Mouse (Mus musculus) neural tube, embryonic 13.5 days (tissue): Measurements from ENCODE around the gene Defb21. TPM values are rescaled to one million over a fixed set of nuclear protein-coding genes. Genes with fewer than 3 reads are reported as not detected.

Source experiments
- ATAC-seq: fragments of 200-750 bp; cut with Nextera tagmentation; 2 replicates; pipeline ENCODE4 v1.8.0; 2017; ENCODE audit warnings: low read depth, mild to moderate bottlenecking, moderate TSS enrichment, moderate library complexity
- H3K27ac ChIP-seq: fragments of 300-500 bp; sonication (generic); replicated peaks from 2 replicates; pipeline ENCODE4 v1.5.1; 2015; ENCODE audit warnings: moderate library complexity, mild to moderate bottlenecking, inconsistent platforms
- H3K27me3 ChIP-seq: fragments of 300-500 bp; sonication (generic); 2 replicates; pipeline ENCODE4 v1.6.1; 2015; ENCODE audit warnings: mild to moderate bottlenecking, inconsistent platforms
- H3K36me3 ChIP-seq: fragments of 300-500 bp; sonication (generic); 2 replicates; pipeline ENCODE4 v1.6.1; 2015; ENCODE audit warnings: mild to moderate bottlenecking, inconsistent platforms
- H3K4me1 ChIP-seq: fragments of 300-500 bp; sonication (generic); replicated peaks from 2 replicates; pipeline ENCODE4 v1.6.1; 2015; ENCODE audit warnings: inconsistent platforms
- H3K4me2 ChIP-seq: fragments of 300-500 bp; sonication (generic); 2 replicates; pipeline ENCODE4 v1.6.1; 2015; ENCODE audit warnings: inconsistent platforms, mild to moderate bottlenecking, moderate library complexity
- H3K4me3 ChIP-seq: fragments of 300-500 bp; sonication (generic); 2 replicates; pipeline ENCODE4 v1.5.1; 2015; ENCODE audit warnings: mild to moderate bottlenecking, inconsistent platforms
- H3K9ac ChIP-seq: fragments of 300-500 bp; sonication (generic); 2 replicates; pipeline ENCODE4 v1.6.1; 2015; ENCODE audit warnings: moderate library complexity, mild to moderate bottlenecking, inconsistent platforms
- H3K9me3 ChIP-seq: fragments of 300-500 bp; sonication (generic); 2 replicates; pipeline ENCODE4 v1.6.1; 2016; ENCODE audit warnings: inconsistent platforms
- WGBS: fragments of 180-500 bp; shearing (Covaris S2); methylation state at CpG from one replicate; pipeline ENCODE4 v1.1.7; 2015; 5-methylcytosine and 5-hydroxymethylcytosine counted together
- polyA plus RNA-seq: library from polyadenylated mRNA; unstranded; fragments of >200 nt; fragmentation: Nextera tagmentation; extraction: Ambion mirVana; gene quantifications from 2 replicates; pipeline ENCODE4 v1.2.1, GENCODE M21; 2015

Gene Defb21
- polyA plus RNA-seq, 1 experiment from 2014 or later: not detected

DNA sequence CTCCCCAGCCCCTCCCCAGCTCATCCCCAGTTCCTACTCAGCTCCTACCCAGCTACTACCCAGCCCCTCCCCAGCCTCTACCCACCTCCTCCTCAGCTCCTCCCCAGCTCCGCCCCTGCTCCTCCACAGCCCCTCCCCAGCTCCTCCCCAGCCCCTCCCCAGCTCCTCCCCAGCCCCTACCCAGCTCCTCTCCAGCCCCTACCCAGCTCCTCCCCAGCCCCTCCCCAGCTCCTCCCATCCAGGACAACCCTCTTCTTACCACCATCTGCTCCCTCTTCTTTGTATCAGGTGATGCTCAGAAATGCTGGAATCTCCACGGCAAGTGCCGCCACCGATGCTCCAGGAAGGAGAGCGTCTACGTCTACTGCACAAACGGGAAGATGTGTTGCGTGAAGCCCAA is 39.6 kb downstream of the Defb21 start:
- H3K9me3 ChIP-seq: peaks cover 4% of the 10 kb centered on the region; the same call in 1 of the 2 replicates
- ATAC-seq: no peak
- H3K4me1 ChIP-seq: no peaks in the 10 kb centered on the region
- no peaks in the 10 kb centered on the region for H3K36me3 ChIP-seq
- WGBS: 30% methylated on average over 8 of the region's 8 CpGs
- no peaks in the 10 kb centered on the region for H3K27me3 ChIP-seq
- no peak overlapping the region for H3K9ac ChIP-seq
- no peak overlapping the region for H3K27ac ChIP-seq
- no peak overlapping the region for H3K4me2 ChIP-seq
- H3K4me3 ChIP-seq: no peak overlapping the region

DNA sequence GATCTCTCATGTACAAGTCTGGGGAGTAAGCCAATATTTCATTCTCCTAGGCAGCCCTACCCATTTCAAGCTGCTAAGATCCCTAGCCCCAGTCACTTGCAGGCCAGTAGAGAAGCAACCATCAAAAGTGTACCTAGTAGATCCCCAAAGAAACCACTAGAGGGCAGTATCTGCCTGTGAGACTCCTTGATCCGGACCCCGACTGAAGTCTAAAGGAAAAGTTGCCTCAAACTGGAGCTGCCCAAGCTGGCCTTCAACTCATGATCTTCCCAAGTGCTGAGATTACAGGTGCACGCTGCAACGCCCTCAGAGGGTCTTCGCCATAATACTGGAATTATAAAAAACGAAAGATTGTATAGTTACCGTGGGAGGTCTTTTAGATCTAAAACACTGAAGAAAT is 43.0 kb downstream of the Defb21 start:
- Histone ChIP-seq H3K9ac (no peak overlapping the region), H3K4me3 (no peak overlapping the region), H3K4me2 (no peak overlapping the region), H3K27ac (no peak overlapping the region), H3K36me3 (no peaks in the 10 kb centered on the region), H3K27me3 (no peaks in the 10 kb centered on the region), H3K9me3 (no peaks in the 10 kb centered on the region), H3K4me1 (no peaks in the 10 kb centered on the region)
- peak; percentile 59 for ATAC-seq
- WGBS: 9% methylated on average over 7 of the region's 7 CpGs

GRCm38 (mm10) chr2:152616470-152616869 is 43.9 kb downstream of the Defb21 start:
- no peaks in the 10 kb centered on the region for H3K9me3 ChIP-seq
- WGBS: 88% methylated on average over 6 of the region's 6 CpGs
- H3K4me1 ChIP-seq: no peaks in the 10 kb centered on the region
- H3K4me3 ChIP-seq: no peak overlapping the region
- no peak overlapping the region for H3K4me2 ChIP-seq
- no peak for ATAC-seq
- no peaks in the 10 kb centered on the region for H3K27me3 ChIP-seq
- no peaks in the 10 kb centered on the region for H3K36me3 ChIP-seq
- H3K27ac ChIP-seq: no peak overlapping the region
- H3K9ac ChIP-seq: no peak overlapping the region

DNA sequence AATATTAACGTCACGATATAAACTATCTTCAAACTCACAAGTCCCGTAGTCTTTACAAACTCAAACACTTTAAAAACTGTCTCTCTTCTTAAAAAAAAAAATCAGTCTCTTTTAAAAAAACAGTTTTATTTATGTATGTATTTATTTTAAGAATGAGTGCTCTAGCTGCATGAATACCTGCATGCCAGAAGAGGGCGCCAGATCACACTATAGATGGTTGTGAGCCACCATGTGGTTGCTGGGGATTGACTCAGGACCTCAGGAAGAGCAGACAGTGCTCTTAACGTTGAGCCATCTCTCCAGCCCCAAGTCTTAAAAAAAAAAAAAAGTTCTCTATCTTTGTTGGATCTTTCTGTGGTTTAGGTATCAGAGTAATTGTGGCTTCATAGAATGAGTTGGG is 44.8 kb downstream of the Defb21 start:
- no peak for ATAC-seq
- no peaks in the 10 kb centered on the region for H3K9me3 ChIP-seq
- WGBS: 52% methylated on average over 5 of the region's 5 CpGs

DNA sequence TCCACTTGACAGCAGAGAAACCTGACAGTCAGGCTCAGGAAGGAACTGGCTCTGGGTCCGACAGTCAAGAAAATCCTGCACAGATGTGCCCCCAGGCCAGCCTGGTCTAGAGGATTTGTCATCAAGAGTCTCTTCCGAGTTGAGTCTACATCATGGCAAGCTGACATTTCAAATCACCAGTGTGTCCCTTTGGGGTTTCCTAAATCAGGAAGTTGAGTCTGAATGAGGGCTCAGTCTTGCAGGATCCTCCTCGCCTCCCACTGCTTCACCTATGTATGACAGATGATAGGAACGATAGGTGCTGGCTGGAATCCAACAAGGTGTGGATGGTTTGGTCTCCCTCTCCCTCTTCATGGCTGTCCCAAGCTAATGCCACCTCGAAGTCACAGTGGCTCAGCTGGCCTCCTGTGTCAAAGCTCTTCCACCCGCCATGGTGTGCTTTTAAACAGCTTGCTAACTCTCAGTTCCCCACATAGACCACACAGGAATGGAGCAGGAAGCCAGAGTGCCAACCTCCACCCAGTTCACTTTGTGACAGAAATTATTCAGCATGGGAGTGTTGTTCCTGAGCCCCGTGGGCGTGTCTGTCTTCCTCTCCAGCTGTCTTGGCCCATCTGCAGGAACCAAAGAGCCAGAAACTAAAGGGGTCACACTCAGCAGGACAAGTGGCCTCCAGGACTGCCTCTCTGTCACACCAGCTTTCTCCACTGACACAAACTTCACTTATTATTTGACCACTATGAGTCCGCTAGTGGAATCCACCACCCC is 48.0 kb downstream of the Defb21 start:
- ATAC-seq: no peak
- Histone ChIP-seq H3K4me2 (no peak overlapping the region), H3K27me3 (peaks cover 16% of the 10 kb centered on the region), H3K4me3 (no peak overlapping the region), H3K9me3 (no peaks in the 10 kb centered on the region), H3K27ac (no peak overlapping the region), H3K4me1 (peaks cover 5% of the 10 kb centered on the region), H3K36me3 (no peaks in the 10 kb centered on the region), H3K9ac (no peak overlapping the region)
- 79% methylated on average over 9 of the region's 9 CpGs for WGBS

More for the DNA sequence above, 44.8 kb downstream of the Defb21 start:
- no peaks in the 10 kb centered on the region for H3K27me3 ChIP-seq
- H3K4me1 ChIP-seq: no peaks in the 10 kb centered on the region
- H3K36me3 ChIP-seq: no peaks in the 10 kb centered on the region
- H3K4me3 ChIP-seq: no peak overlapping the region
- no peak overlapping the region for H3K27ac ChIP-seq
- H3K4me2 ChIP-seq: no peak overlapping the region
- H3K9ac ChIP-seq: no peak overlapping the region

GRCm38 (mm10) chr2:152622151-152622550 is 49.6 kb downstream of the Defb21 start:
- H3K27ac ChIP-seq: no peak overlapping the region
- WGBS: 76% methylated on average over 13 of the region's 13 CpGs
- peaks cover 13% of the 10 kb centered on the region for H3K4me1 ChIP-seq
- no peak for ATAC-seq
- H3K4me3 ChIP-seq: no peak overlapping the region
- no peaks in the 10 kb centered on the region for H3K36me3 ChIP-seq
- H3K27me3 ChIP-seq: peaks cover 32% of the 10 kb centered on the region
- no peaks in the 10 kb centered on the region for H3K9me3 ChIP-seq
- no peak overlapping the region for H3K4me2 ChIP-seq
- no peak overlapping the region for H3K9ac ChIP-seq

- Histone ChIP-seq H3K4me2 (no peak within 1 kb of the TSS), H3K4me1 (peaks cover 17% of the 10 kb centered on the region), H3K9ac (no peak within 1 kb of the TSS), H3K4me3 (no peak within 1 kb of the TSS), H3K9me3 (no peaks in the 10 kb centered on the region), H3K27ac (no peak within 1 kb of the TSS), H3K27me3 (peaks cover 40% of the 10 kb centered on the region), H3K36me3 (no peaks in the 10 kb centered on the region)
- 84% methylated on average over 7 of the region's 7 CpGs for WGBS
- no peak for ATAC-seq
Observed at GRCm38 (mm10) chr2:152622953-152623352, 50.4 kb downstream of the Defb21 start, which contains the start of gene Defb25. Defb25 (minus strand) TSS chr2:152623053.

Other genes with a start within 250 kb of the Defb21 start
- gene Rbck1, start 240.1 kb upstream of the Defb21 start, polyA plus RNA-seq: 92.9 and 93.1 TPM in 2 replicates
- 1.1 and 2.1 TPM in 2 replicates for gene Trib3, start 228.7 kb upstream of the Defb21 start, polyA plus RNA-seq
- gene Nrsn2, start 196.1 kb upstream of the Defb21 start, polyA plus RNA-seq: 30.7 and 32.0 TPM in 2 replicates
- 14.9 and 15.3 TPM in 2 replicates for gene Sox12, start 174.7 kb upstream of the Defb21 start, polyA plus RNA-seq
- 21.5 and 24.5 TPM in 2 replicates for gene Zcchc3, start 157.7 kb upstream of the Defb21 start, polyA plus RNA-seq
- 0.67 and 0.83 TPM in 2 replicates for gene 6820408C15Rik, start 157.2 kb upstream of the Defb21 start, polyA plus RNA-seq
- not detected in 2 replicates for gene Defb23, start 108.1 kb upstream of the Defb21 start, polyA plus RNA-seq
- not detected in 2 replicates for gene Defb20, start 95.7 kb upstream of the Defb21 start, polyA plus RNA-seq
- not detected in 2 replicates for gene Defb22, start 82.6 kb upstream of the Defb21 start, polyA plus RNA-seq
- gene Defb26, start 61.1 kb upstream of the Defb21 start, polyA plus RNA-seq: not detected in 2 replicates
- gene Defb28, start 54.5 kb upstream of the Defb21 start, polyA plus RNA-seq: not detected in 2 replicates
- not detected in 2 replicates for gene Defb29, start 32.6 kb upstream of the Defb21 start, polyA plus RNA-seq
- not detected in 2 replicates for gene Gm17416, start 3.4 kb upstream of the Defb21 start, polyA plus RNA-seq
- gene Defb19, start 7.6 kb downstream of the Defb21 start, polyA plus RNA-seq: not detected in 2 replicates
- gene Defb45, start 26.7 kb downstream of the Defb21 start, polyA plus RNA-seq: not detected in 2 replicates
- not detected in 2 replicates for gene Defb36, start 31.6 kb downstream of the Defb21 start, polyA plus RNA-seq
- not detected in 2 replicates for gene Defb25, start 50.3 kb downstream of the Defb21 start, polyA plus RNA-seq
- 0.32 and 0.72 TPM in 2 replicates for gene Rem1, start 54.2 kb downstream of the Defb21 start, polyA plus RNA-seq
- 149 and 155 TPM in 2 replicates for gene H13, start 96.7 kb downstream of the Defb21 start, polyA plus RNA-seq
- 45.5 TPM in 2 replicates for gene Mcts2, start 114.3 kb downstream of the Defb21 start, polyA plus RNA-seq
- 63.6 and 68.2 TPM in 2 replicates for gene Id1, start 163.5 kb downstream of the Defb21 start, polyA plus RNA-seq
- 4.5 and 4.7 TPM in 2 replicates for gene Cox4i2, start 181.4 kb downstream of the Defb21 start, polyA plus RNA-seq